Mouse (Mus musculus) left cerebral cortex, postnatal 4 days (tissue): ENCODE data around the gene Itpr3. TPM values are rescaled to one million over a fixed set of nuclear protein-coding genes. Genes with fewer than 3 reads are reported as not detected.

Source experiments
- DNase-seq: peaks from one replicate; pipeline ENCODE4 v3.0.0-alpha.2; 2022
- intact Hi-C: fragments of 180-260 bp; cut with DNase I; formaldehyde crosslinking; loops from one replicate; pipeline ENCODE4 v1.15.1; 2025
- total RNA-seq, 2 experiments: library from RNA; stranded (reverse); gene quantifications; 2 replicates each; pipeline ENCODE4 v1.2.3; 2021

Itpr3 gene
- total RNA-seq, 2 experiments from 2014 or later, result 2.2 to 2.8 TPM

GRCm38 (mm10) chr17:27134187-27134586 lies 77.1 kb downstream of the Itpr3 start:
- intact Hi-C loops, result no loop called here
- DNase-seq, result no peak

- intact Hi-C loops, result no loop called here
- no peak for DNase-seq
Observed at GRCm38 (mm10) chr17:27134715-27135114, 77.6 kb downstream of the Itpr3 start.

DNA sequence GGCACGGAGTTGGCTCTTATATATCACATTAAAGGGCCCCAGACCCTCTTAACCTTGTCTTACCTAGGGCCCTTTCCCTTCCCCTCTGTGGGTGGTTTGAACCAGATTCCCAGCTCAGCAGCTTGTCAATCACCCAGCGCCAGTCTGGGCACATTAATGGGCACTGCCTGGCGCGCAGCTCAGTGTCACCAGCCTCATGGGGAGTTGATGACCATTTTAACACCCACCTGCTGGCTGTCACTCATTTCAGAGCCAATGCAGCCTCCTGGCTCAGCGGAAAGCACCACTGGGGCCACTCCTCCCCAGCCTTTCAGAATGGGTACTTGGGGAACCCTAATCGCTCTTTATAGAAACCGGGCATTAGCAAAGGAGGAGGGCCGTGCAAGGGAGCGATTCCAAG lies 81.3 kb downstream of the Itpr3 start:
- intact Hi-C loops, result no loop called here
- no peak for DNase-seq

GRCm38 (mm10) chr17:27139304-27139703 lies 82.2 kb downstream of the Itpr3 start:
- no peak for DNase-seq
- intact Hi-C loops, result no loop called here

GRCm38 (mm10) chr17:27140262-27140661 lies 83.2 kb downstream of the Itpr3 start:
- intact Hi-C loops, result no loop called here
- DNase-seq, result no peak

- intact Hi-C loops, result no loop called here
- no peak for DNase-seq
Observed at GRCm38 (mm10) chr17:27141971-27142450, 84.9 kb downstream of the Itpr3 start.

DNA sequence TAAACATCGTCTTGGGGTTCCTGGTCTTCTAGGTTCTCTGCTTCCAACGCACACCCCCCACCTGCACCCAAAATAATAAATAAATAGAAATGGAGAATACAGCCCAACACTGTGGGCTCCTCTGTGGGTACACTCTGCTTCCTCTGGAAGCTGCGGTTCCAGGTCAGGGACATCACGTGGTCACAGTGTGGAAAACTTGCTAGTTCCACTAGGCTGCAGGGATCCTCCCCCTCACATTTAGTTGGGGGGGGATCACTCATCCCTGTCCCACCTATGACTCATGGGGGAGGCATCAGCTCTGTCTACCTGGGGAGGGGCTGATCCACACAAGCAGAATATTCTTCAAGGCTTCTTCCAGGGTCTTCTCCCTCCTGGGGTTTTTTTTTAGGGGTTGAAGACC lies 87.0 kb downstream of the Itpr3 start:
- no peak for DNase-seq
- intact Hi-C loops, result no loop called here

DNA sequence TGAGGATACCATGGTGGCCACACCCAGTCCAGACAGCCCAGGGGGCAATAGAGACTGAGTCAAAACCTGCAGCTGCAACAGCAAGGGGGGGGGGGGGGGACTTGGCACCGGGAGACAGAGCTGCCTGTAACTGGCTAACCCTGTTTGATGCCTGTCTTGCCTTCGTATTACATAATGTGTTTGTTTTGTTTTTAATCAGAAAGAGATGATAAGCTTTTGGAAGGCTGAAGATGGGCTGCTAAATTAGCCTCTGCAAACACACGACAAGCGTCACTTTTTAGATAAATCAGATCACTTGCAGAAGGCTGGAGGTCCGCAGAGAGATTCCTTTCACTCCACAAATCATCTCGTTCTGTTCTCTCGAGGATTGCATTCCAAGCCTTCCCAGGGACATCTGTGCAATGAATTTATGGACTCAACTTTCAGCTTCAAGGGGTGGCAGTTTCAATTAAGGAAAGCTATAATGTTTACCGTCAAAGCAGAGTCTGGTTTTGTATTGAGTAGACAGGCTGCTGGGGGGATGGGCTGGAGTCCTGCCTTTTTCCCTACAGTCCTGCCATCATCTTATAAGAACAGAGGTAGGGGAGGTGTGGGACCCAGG lies 89.3 kb downstream of the Itpr3 start:
- intact Hi-C loops, result no loop called here
- DNase-seq, result no peak

- intact Hi-C loops, result no loop called here
Observed at GRCm38 (mm10) chr17:27150871-27151270, 93.8 kb downstream of the Itpr3 start.

DNA sequence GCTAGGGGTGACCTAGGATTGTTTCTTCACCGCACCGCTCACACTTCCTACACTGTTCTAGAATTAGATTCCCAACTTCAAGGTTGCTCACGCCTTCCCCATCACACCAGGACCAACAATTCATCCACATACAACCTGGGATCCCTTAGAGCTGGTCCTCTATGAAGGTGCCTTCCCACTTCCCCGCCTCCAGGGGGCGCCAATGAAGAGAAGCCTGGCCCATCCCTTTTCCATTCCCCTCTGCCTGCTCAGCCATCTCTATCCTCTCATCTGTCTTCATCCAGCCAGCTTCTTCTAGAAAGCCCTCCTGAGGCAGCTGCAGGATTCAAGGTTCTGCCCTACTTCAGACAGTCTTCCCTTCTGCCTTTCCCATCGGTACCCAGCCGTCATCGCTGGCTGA lies 94.3 kb downstream of the Itpr3 start:
- DNase-seq, result no peak
- intact Hi-C loops, result no loop called here

More at GRCm38 (mm10) chr17:27150871-27151270, 93.8 kb downstream of the Itpr3 start:
- DNase-seq, result no peak

- no peak for DNase-seq
- intact Hi-C loops, result no loop called here
Observed at GRCm38 (mm10) chr17:27152976-27153723, 96.0 kb downstream of the Itpr3 start.

DNA sequence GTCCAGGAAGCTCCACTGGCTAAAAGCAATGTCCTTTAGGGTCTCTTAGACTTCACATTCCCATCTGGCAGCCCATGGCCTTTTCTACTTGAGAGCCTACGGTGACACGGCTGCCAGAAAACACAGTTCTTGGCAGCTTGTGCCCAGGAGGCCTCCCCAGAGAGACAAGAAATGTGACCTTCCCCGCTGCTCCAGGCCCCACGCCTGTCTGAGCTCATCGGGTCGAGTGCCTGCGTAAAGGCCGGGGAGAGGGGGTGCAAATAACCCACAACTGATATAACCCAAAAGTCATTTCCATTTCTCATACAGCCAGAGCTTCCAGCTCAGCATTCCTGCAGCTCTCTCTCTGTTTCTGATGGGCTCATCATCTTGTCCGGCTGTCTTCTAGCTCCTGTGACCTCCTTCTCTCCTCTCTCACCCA lies 96.7 kb downstream of the Itpr3 start:
- intact Hi-C loops, result no loop called here
- peak; percentile 64 for DNase-seq

DNA sequence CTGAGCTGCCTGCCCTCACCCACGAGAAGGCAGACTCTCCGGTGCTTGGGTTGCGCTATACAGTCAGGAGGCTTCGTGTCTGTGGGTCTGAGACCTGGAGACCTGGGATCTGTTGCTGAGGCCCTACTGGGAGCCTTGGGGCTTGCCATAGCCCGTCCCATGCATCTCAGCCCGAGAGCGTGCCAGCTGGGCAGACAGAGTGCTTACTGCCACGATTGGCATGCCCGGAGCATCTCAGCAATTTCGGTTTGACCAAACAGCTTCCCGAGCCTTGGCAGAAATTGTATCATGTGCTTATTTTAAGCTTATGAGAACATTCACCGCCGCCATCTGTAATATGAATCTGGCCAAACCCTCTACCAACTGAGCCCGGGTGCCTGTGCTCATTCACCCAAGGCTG lies 97.2 kb downstream of the Itpr3 start:
- intact Hi-C loops, result no loop called here
- peak; percentile 61 for DNase-seq

GRCm38 (mm10) chr17:27154881-27155280 lies 97.8 kb downstream of the Itpr3 start:
- DNase-seq, result no peak
- intact Hi-C loops, result no loop called here

GRCm38 (mm10) chr17:27155752-27156151 lies 98.6 kb downstream of the Itpr3 start:
- intact Hi-C loops, result no loop called here
- no peak for DNase-seq

DNA sequence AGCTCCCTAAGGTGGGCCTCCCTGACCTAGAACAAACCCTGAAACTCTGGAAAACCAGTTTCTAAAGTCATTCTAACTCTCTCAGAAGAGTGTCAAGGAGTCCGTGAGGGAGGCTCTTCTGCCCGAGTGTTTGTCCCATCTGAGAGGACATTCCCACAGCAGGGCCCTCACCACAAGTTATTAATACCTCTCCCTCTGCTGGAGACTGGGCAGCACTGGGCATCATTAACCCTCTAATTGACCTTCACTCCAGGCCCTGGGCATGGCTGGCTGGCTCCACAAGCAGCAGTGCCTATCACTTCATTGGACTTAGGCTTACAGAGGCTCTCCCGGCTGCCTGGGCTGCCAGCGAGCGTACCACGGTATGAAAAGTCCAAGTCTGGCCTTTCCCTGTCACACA lies 101.3 kb downstream of the Itpr3 start:
- intact Hi-C loops, result no loop called here
- no peak for DNase-seq

DNA sequence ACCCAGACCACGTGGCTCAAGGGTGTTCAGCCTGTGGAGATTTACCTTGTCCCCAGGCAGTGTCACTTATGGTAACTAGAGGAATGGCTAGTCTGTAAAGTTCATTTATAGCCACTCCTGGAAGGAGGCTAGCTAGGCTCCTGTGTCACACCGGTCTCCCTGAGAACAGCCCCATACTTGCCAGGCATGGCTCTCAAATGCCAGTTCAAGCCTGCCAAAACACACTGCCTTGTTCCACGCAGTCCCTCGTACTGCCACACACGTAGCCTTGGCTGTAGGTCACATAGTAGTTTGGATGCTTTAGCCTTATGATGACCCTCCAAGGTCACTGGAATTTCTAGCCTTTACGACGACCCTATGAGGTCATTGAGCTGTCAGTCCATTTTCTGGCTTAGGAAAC lies 102.1 kb downstream of the Itpr3 start:
- intact Hi-C loops, result no loop called here
- no peak for DNase-seq

GRCm38 (mm10) chr17:27160905-27161304 lies 103.8 kb downstream of the Itpr3 start:
- intact Hi-C loops, result no loop called here
- no peak for DNase-seq

GRCm38 (mm10) chr17:27165054-27165773 lies 108.1 kb downstream of the Itpr3 start:
- intact Hi-C loops, result no loop called here
- DNase-seq, result peak; percentile 79

DNA sequence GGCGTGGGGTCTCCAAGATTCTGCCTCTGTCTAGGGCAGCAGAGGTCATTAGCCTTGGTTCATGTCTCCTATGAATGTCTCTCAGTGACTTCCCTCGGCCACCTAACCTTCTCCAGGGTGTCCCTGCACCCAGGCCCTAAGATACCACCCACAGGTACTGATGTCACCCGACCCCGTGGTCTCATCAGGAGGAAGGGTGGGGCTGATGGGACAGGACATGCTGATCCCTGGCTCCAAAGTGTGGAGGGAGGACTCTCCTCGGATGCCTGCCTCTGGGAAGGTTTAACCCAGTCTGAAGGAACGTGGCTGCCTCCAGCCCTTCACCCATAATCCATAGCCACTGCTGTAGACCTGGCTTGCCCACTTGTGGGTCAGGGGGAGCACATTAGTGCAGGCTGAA lies 109.8 kb downstream of the Itpr3 start:
- no peak for DNase-seq
- intact Hi-C loops, result no loop called here

GRCm38 (mm10) chr17:27167545-27167944 lies 110.4 kb downstream of the Itpr3 start, which contains the start of gene Ip6k3:
Gene Ip6k3 (minus strand): TSS chr17:27167795.
- intact Hi-C loops, result no loop called here

DNA sequence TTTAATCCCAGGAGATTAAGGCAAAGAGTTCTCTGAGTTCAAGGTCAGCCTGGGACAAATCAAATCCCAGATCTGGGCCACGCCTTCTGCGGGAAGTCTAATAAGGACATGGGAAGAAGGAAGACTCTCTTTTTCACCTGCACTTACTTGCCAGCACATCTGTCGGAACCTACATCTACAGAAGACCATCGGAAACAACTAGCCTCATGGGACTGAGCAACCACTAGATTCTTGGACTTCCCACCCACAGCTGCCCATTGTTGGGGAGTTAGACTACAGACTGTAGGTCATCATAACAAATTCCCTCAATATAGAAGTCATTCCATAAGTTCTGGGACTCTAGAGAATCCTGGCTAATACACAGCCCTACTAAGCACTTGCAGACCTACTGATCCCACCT lies 111.5 kb downstream of the Itpr3 start:
- DNase-seq, result no peak
- intact Hi-C loops, result no loop called here

More at GRCm38 (mm10) chr17:27167545-27167944, 110.4 kb downstream of the Itpr3 start, which contains the start of gene Ip6k3:
- peak; percentile 77 for DNase-seq
